Mouse (Mus musculus) MEL (cell line): ENCODE measurements around the gene Zbtb22.

Source experiments
- CHD1 ChIP-seq: IDR thresholded peaks from 2 replicates; pipeline ENCODE4 v1.6.1; 2012; ENCODE audit warnings: low read depth, mild to moderate bottlenecking, inconsistent platforms, low read length, improper control_type of control experiment
- CTCF ChIP-seq, 3 experiments: IDR thresholded peaks in 2 of 3; conservative IDR thresholded peaks in 1 of 3; 2 replicates each; pipeline ENCODE4 v1.5.1; 2011 to 2012; ENCODE audit warnings: low read length in 3 of 3, low read depth in 2 of 3, mild to moderate bottlenecking in 2 of 3, improper control_type of control experiment in 1 of 3, inconsistent platforms in 1 of 3, mixed read lengths in 1 of 3, moderate library complexity in 1 of 3; ENCODE audit not compliant: control insufficient read depth in 1 of 3, insufficient read depth in 1 of 3, poor library complexity in 1 of 3, severe bottlenecking in 1 of 3
- EP300 ChIP-seq, 2 experiments: IDR thresholded peaks; 2 replicates each; pipeline ENCODE4 v1.6.1; 2011; ENCODE audit warnings: improper control_type of control experiment in 2 of 2, low read length in 2 of 2, low read depth in 1 of 2, mild to moderate bottlenecking in 1 of 2
- GATA1 ChIP-seq: IDR thresholded peaks from 2 replicates; pipeline ENCODE4 v1.6.1; 2011; ENCODE audit warnings: low read depth, low read length, improper control_type of control experiment
- MAZ ChIP-seq: IDR thresholded peaks from 2 replicates; pipeline ENCODE4 v1.6.1; 2012; ENCODE audit warnings: low read depth, mild to moderate bottlenecking, inconsistent platforms, low read length, improper control_type of control experiment
- NRF1 ChIP-seq: IDR thresholded peaks from 2 replicates; pipeline ENCODE4 v1.6.1; 2014; ENCODE audit warnings: low read depth, mild to moderate bottlenecking, inconsistent platforms, low read length, improper control_type of control experiment, moderate library complexity; ENCODE audit not compliant: poor library complexity, insufficient read depth, severe bottlenecking
- POLR2A ChIP-seq, 2 experiments: IDR thresholded peaks; 2 replicates each; pipeline ENCODE4 v1.6.1; 2011 to 2012; ENCODE audit warnings: low read length in 2 of 2, mild to moderate bottlenecking in 2 of 2, control low read depth in 1 of 2, improper control_type of control experiment in 1 of 2, low read depth in 1 of 2, moderate library complexity in 1 of 2; ENCODE audit not compliant: control insufficient read depth in 1 of 2, insufficient read depth in 1 of 2, poor library complexity in 1 of 2
- POLR2AphosphoS2 ChIP-seq: IDR thresholded peaks from 2 replicates; pipeline ENCODE4 v1.6.1; 2011; ENCODE audit warnings: low read length, improper control_type of control experiment
- RAD21 ChIP-seq: IDR thresholded peaks from 2 replicates; pipeline ENCODE4 v1.6.1; 2011; ENCODE audit warnings: mild to moderate bottlenecking, low read depth, low read length, improper control_type of control experiment
- TBP ChIP-seq: IDR thresholded peaks from 2 replicates; pipeline ENCODE4 v1.8.0; 2011; ENCODE audit warnings: low read depth, low read length, improper control_type of control experiment
- UBTF ChIP-seq: IDR thresholded peaks from 2 replicates; pipeline ENCODE4 v1.6.1; 2012; ENCODE audit warnings: low read depth, mild to moderate bottlenecking, inconsistent platforms, low read length, improper control_type of control experiment, moderate library complexity, borderline replicate concordance; ENCODE audit not compliant: insufficient read depth

DNA sequence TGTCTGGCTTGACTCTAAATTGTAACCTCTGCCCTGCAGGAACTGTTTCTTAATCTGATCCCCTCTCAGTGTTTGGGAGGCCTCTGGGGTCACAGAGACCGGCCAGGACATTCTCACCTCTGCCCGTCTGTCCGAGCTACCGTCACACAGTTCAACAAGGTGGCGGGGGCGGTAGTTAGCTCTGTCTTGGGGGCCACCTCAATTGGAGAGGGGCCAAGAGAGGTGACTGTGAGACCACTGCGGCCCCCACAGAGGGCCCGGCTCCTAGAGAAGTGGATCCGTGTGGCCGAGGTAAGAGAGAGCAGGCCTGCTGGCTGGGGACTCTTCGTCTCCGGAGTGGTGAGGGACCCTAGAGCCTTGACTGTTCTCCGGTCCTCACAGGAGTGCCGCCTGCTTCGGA, 17.3 kb downstream of the Zbtb22 start:
- TF ChIP-seq NRF1 (no peak), RAD21 (no peak), EP300 (IDR thresholded peaks at IDR 0.05; ENCODE audit: low read depth in 1 of 2, low read length in 2 of 2) (no peak), POLR2AphosphoS2 (no peak), GATA1 (no peak), UBTF (no peak), POLR2A (IDR thresholded peaks at IDR 0.05; ENCODE audit: control insufficient read depth in 1 of 2, insufficient read depth in 1 of 2, low read depth in 1 of 2, low read length in 2 of 2, poor library complexity in 1 of 2) (no peak), CHD1 (no peak), CTCF (IDR thresholded peaks at IDR 0.05 in 2 of 3, conservative IDR thresholded peaks at IDR 0.05 in 1 of 3; ENCODE audit: control insufficient read depth in 1 of 3, insufficient read depth in 1 of 3, low read depth in 2 of 3, low read length in 3 of 3, poor library complexity in 1 of 3, severe bottlenecking in 1 of 3) (no peak), TBP (no peak), MAZ (no peak)
